Mouse (Mus musculus) ES-E14 (cell line): ENCODE measurements at regions not wholly inside any gene's neighbourhood (a gene's known extent, or its start where the extent isn't known, plus 50 kb on each side); places are given as distances from the start of the nearest gene placed in this dataset.

Source experiments
- CHD2 ChIP-seq: IDR thresholded peaks from 2 replicates; pipeline ENCODE4 v1.6.1; 2014; ENCODE audit warnings: mild to moderate bottlenecking, low read depth, low read length, inconsistent platforms
- HCFC1 ChIP-seq: IDR thresholded peaks from 2 replicates; pipeline ENCODE4 v1.6.1; 2012; ENCODE audit warnings: low read length, inconsistent platforms, borderline replicate concordance; ENCODE audit not compliant: insufficient read depth
- MAFK ChIP-seq: IDR thresholded peaks from 2 replicates; pipeline ENCODE4 v1.6.1; 2014; ENCODE audit warnings: mild to moderate bottlenecking, low read depth, low read length, inconsistent platforms; ENCODE audit not compliant: insufficient read depth
- ZC3H11A ChIP-seq: IDR thresholded peaks from 2 replicates; pipeline ENCODE4 v1.6.1; 2012; ENCODE audit warnings: low read depth, mild to moderate bottlenecking, inconsistent platforms, low read length, borderline replicate concordance
- ZNF384 ChIP-seq: IDR thresholded peaks from 2 replicates; pipeline ENCODE4 v1.6.1; 2012; ENCODE audit warnings: low read depth, low read length, inconsistent platforms

DNA sequence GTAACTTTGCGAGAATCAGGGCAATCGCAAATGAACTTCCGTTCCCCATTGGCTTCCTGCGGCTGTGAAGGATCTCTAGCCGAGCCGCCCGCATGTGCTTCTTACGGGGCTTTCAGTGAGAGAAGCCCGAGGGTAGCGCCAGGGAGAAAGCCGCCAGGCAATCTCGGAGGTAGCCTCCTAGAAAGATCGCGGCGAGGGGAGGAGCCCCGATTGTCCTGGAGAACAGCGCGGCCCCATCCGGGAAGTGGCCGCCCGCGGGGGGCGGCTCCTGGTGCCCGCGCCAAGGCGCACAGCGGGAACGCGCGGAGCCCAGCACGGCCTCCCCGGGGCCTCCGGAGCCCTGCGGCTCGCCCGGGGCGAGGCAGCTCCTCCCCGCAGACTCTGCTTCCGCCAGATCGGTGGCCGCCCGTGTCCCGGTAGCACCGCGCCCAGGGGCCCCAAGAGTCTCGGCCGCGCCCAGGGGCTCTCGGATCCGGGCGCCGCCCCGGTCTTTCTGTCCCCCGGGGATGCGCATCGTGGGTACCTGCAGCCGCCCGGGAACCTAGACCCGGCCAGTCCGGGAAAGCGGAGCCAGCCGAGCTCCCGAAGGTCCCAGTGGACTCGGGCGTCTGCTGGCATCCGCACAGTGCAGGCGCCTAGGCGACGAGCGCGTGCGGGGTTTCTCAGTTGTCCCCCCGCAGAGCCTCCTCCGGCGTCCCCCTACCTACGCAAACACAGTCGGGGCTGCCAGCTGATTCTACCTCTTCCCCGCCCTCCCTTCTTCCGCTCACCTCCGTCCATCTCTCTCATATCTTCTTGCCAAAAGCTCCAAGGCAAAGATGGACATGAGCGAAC is 62.1 kb downstream of the Ccdc54 start:
- no peak for TF ChIP-seq ZC3H11A
- TF ChIP-seq MAFK, result no peak
- TF ChIP-seq ZNF384, result no peak
- TF ChIP-seq CHD2, result no peak
- TF ChIP-seq HCFC1, result no peak
